In the genomic region with DNA sequence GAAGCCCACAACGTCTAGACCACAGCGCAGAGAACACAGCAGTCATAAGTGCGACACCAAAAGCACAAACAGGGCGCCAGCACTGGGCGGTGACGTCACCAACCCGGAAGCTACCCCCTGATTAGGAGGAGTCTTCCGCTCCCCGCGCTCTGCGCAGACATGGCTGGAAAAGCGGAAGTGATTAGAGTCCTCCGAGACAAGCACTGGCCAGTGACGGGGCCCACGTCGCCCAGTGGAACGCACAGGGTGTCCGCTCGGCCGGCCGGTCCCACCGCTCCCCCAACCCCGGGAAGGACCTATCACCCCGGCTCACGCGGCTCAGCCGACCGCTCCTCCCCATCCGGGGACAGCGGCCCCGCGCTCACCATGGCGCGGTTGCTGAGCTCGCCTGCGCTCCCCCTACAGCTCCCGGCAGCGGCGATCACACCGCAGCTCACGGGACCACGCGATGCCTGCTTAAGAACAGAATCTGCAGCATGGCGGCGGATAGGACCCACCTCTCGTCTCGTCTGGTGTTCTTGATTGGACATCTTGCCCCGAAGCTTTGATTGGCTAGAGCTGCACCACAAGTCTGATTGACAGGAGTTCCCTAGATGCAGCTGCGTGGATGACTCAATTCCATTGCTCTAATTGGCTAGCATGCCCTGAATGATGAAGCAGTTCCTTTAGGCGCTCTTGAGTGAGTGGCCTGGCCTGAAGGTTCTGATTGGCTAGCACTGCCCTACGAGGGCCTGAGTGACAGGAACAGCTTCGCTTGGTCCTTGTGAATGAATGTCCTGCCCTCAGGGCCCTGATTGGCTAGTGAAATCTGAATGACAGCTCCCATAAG, we compare ENCODE assay signal across 8 mouse cellular contexts. TPM values are rescaled to one million over a fixed set of nuclear protein-coding genes. Genes with fewer than 3 reads are reported as not detected.
DNase-seq lines count a peak whose midpoint lies in the region; ATAC-seq lines count a peak whose summit lies in the region.

No protein-coding gene starts in this region.

- ATAC-seq in megakaryocyte progenitor cell, adult 5-6 weeks (replicated peaks; ENCODE audit: poor library complexity): peak; percentile 94

- DNase-seq in adipocyte (ENCODE audit: low spot score): peak; percentile 100
- DNase-seq in embryo, embryonic 10 days (ENCODE audit: low spot score): peak; percentile 99
- peak; percentile 93 for DNase-seq in gastrocnemius, postnatal 10 days
- peak; percentile 98 for DNase-seq in induced T-regulatory cell, adult 2 months (ENCODE audit: low read depth)
- DNase-seq in left cerebral cortex, adult 9 months (ENCODE audit: low spot score in 2 of 2): peak; percentile 99 to 100
- peak; percentile 96 for DNase-seq in right cerebral cortex, postnatal 14 days
- DNase-seq in urinary bladder, postnatal 36 days (ENCODE audit: low spot score in 2 of 2): peak; percentile 85 to 93

RNA-seq across cellular contexts. Expression of a gene that starts 6.1 kb away (rescaled TPM):
- total RNA-seq in gastrocnemius, postnatal 10 days (2021): 10 to 100 TPM; 12.7 to 12.8 TPM
- 21.3 and 25.2 TPM in 2 replicates for total RNA-seq in megakaryocyte progenitor cell, adult 5-6 weeks (2015)
- total RNA-seq in megakaryocyte progenitor cell, adult 5-6 weeks (2017): 23.5 and 33.6 TPM in 2 replicates

RNA-seq across cellular contexts. Expression of a gene that starts 33.2 kb away (rescaled TPM):
- 1 to 10 TPM; 4.0 to 5.0 TPM for total RNA-seq in gastrocnemius, postnatal 10 days (2021)
- 4.3 and 4.5 TPM in 2 replicates for total RNA-seq in megakaryocyte progenitor cell, adult 5-6 weeks (2015)
- 3.7 and 7.5 TPM in 2 replicates for total RNA-seq in megakaryocyte progenitor cell, adult 5-6 weeks (2017)

RNA-seq across cellular contexts. Expression of a gene that starts 58.1 kb away (rescaled TPM):
- 1 to 10 TPM; 2.6 to 3.9 TPM for total RNA-seq in gastrocnemius, postnatal 10 days (2021)
- total RNA-seq in megakaryocyte progenitor cell, adult 5-6 weeks (2015): not detected in 2 replicates
- 0.29 TPM in 1 of 2 replicates, not detected in the other for total RNA-seq in megakaryocyte progenitor cell, adult 5-6 weeks (2017)

Comparison
In these comparisons a context has a peak if more than half of its experiments do, and no peak if none do; other contexts are left out.
1. Peak in every context shown above with its lines: DNase-seq and ATAC-seq.